Mouse (Mus musculus): ENCODE data around the gene Cacng7.

- TF ChIP-seq CTCF (IDR thresholded peaks at IDR 0.05; ENCODE audit: borderline replicate concordance, insufficient read depth, low read length), result no peak
- no peak for TF ChIP-seq POLR2A (IDR thresholded peaks at IDR 0.05; ENCODE audit: low read depth, low read length)
These were observed 22.5 kb upstream of the Cacng7 start for GRCm38 (mm10) chr7:3310233-3310632.
